Mouse (Mus musculus) hematopoietic stem cell, adult 5-6 weeks (primary cell): ENCODE measurements around the gene Anapc5. TPM values are rescaled to one million over a fixed set of nuclear protein-coding genes. Genes with fewer than 3 reads are reported as not detected.

Experiments
- ATAC-seq, 2 experiments: fragments of 125-278 bp in 1 of 2; replicated peaks in 1 of 2; 2 replicates each; pipeline ENCODE4 v1.8.0; 2016 to 2017; ENCODE audit warnings: inconsistent platforms in 2 of 2, mild to moderate bottlenecking in 2 of 2, moderate number of reproducible peaks in 2 of 2, low read depth in 1 of 2, moderate TSS enrichment in 1 of 2; ENCODE audit not compliant: low FRiP score in 2 of 2, poor library complexity in 2 of 2, severe bottlenecking in 2 of 2, insufficient read depth in 1 of 2, low TSS enrichment in 1 of 2
- total RNA-seq: library from RNA; stranded (forward); fragments of 172-1452, 232-1000 nt; gene quantifications from 2 replicates; pipeline ENCODE4 v1.2.3, GENCODE M21; 2017

Anapc5 gene
- total RNA-seq, 1 experiment from 2014 or later = 311 TPM

GRCm38 (mm10) chr5:122775646-122776286 is 45.4 kb downstream of the Anapc5 start:
- no peak for ATAC-seq

GRCm38 (mm10) chr5:122774743-122775611 is 46.2 kb downstream of the Anapc5 start:
- ATAC-seq = peak; percentile 9 to 13; a peak in 1 of 4 replicates

- ATAC-seq = no peak
These were observed 47.4 kb downstream of the Anapc5 start for GRCm38 (mm10) chr5:122773756-122774155.

- no peak for ATAC-seq
These were observed 49.7 kb downstream of the Anapc5 start for GRCm38 (mm10) chr5:122771428-122771827.

- peak; percentile 55 to 62 for ATAC-seq
These were observed 50.3 kb downstream of the Anapc5 start for GRCm38 (mm10) chr5:122770806-122771261.

GRCm38 (mm10) chr5:122770304-122770703 is 50.8 kb downstream of the Anapc5 start:
- ATAC-seq = no peak

- peak; percentile 69 to 79 for ATAC-seq
These were observed 52.0 kb downstream of the Anapc5 start for GRCm38 (mm10) chr5:122769101-122769568.

- ATAC-seq = no peak
These were observed 53.9 kb downstream of the Anapc5 start for GRCm38 (mm10) chr5:122767283-122767682.

- ATAC-seq = no peak
These were observed 57.1 kb downstream of the Anapc5 start for GRCm38 (mm10) chr5:122764032-122764464.

- ATAC-seq = no peak
These were observed 57.7 kb downstream of the Anapc5 start for GRCm38 (mm10) chr5:122763271-122764031.

GRCm38 (mm10) chr5:122756680-122757079 is 64.5 kb downstream of the Anapc5 start:
- no peak for ATAC-seq

- no peak for ATAC-seq
These were observed 65.0 kb downstream of the Anapc5 start for GRCm38 (mm10) chr5:122756144-122756543.

GRCm38 (mm10) chr5:122755620-122756019 is 65.5 kb downstream of the Anapc5 start:
- ATAC-seq = no peak

- no peak for ATAC-seq
These were observed 66.7 kb downstream of the Anapc5 start for GRCm38 (mm10) chr5:122754477-122754876.

GRCm38 (mm10) chr5:122747950-122748349 is 73.2 kb downstream of the Anapc5 start:
- no peak for ATAC-seq

GRCm38 (mm10) chr5:122743880-122744422 is 77.2 kb downstream of the Anapc5 start:
- ATAC-seq = no peak
